Mouse (Mus musculus) spleen, adult 2 months (tissue): Measurements from ENCODE around the gene Itga9.

Source experiments
- CTCF ChIP-seq: fragments of 200-500 bp; IDR thresholded peaks from 2 replicates; pipeline ENCODE4 v1.5.1; 2011; ENCODE audit warnings: mild to moderate bottlenecking, inconsistent platforms; ENCODE audit not compliant: insufficient read depth, insufficient read length, insufficient replicate concordance; ENCODE audit errors: extremely low read depth
- POLR2A ChIP-seq: fragments of 200-500 bp; IDR thresholded peaks from 2 replicates; pipeline ENCODE4 v1.6.1; 2011; ENCODE audit warnings: low read depth, low read length, inconsistent platforms

GRCm38 (mm10) chr9:118602576-118602975, 3.9 kb upstream of the Itga9 start:
- TF ChIP-seq CTCF, result no peak
- no peak for TF ChIP-seq POLR2A
